Mouse (Mus musculus): ENCODE measurements around the gene Camk2b. TPM values are rescaled to one million over a fixed set of nuclear protein-coding genes. Genes with fewer than 3 reads are reported as not detected.
A peak's percentile ranks its signal among the peaks of the same experiment; 100 is the strongest.

The Camk2b gene
- polyA plus RNA-seq, 1 experiment from 2014 or later, result 3.6 TPM

- H3K4me1 ChIP-seq (replicated peaks), result 0 out of 2 replicates have a peak, but pooled peaks cover 3% of the 10 kb centered on the region
- H3K27me3 ChIP-seq (ENCODE audit: insufficient read depth, poor library complexity, severe bottlenecking), result no peaks in the 10 kb centered on the region
Observed at GRCm38 (mm10) chr11:5988126-5988525, 78.0 kb downstream of the Camk2b start.

GRCm38 (mm10) chr11:5983629-5984028 is 82.5 kb downstream of the Camk2b start:
- Histone ChIP-seq H3K4me3 (no peak overlapping the region), H3K27me3 (ENCODE audit: insufficient read depth, poor library complexity, severe bottlenecking) (no peaks in the 10 kb centered on the region), H3K27ac (no peak overlapping the region), H3K4me1 (replicated peaks) (peaks cover 10% of the 10 kb centered on the region; the same call in 1 of the 2 replicates), H3K9me3 (no peaks in the 10 kb centered on the region), H3K36me3 (no peaks in the 10 kb centered on the region)
- DNase-seq (ENCODE audit: low spot score), result no peak
- WGBS, result 92% methylated on average over 5 of the region's 5 CpGs

More at GRCm38 (mm10) chr11:5988126-5988525, 78.0 kb downstream of the Camk2b start:
- Histone ChIP-seq H3K9me3 (no peaks in the 10 kb centered on the region), H3K4me3 (no peak overlapping the region), H3K27ac (no peak overlapping the region), H3K36me3 (no peaks in the 10 kb centered on the region)
- no peak for DNase-seq (ENCODE audit: low spot score)
- 84% methylated on average over 10 of the region's 10 CpGs for WGBS

GRCm38 (mm10) chr11:5981323-5981722 is 84.8 kb downstream of the Camk2b start:
- 90% methylated on average over 7 of the region's 7 CpGs for WGBS
- H3K4me1 ChIP-seq (replicated peaks), result peaks cover 24% of the 10 kb centered on the region
- H3K9me3 ChIP-seq, result no peaks in the 10 kb centered on the region
- no peak for DNase-seq (ENCODE audit: low spot score)
- 0 out of 2 replicates have a peak overlapping the region, but pooled peaks have one; percentile 9 for H3K27ac ChIP-seq
- H3K27me3 ChIP-seq (ENCODE audit: insufficient read depth, poor library complexity, severe bottlenecking), result no peaks in the 10 kb centered on the region
- no peak overlapping the region for H3K4me3 ChIP-seq
- H3K36me3 ChIP-seq, result no peaks in the 10 kb centered on the region

- H3K27ac ChIP-seq, result no peak overlapping the region; the same call in 1 of the 2 replicates
- H3K9me3 ChIP-seq, result no peaks in the 10 kb centered on the region
- no peaks in the 10 kb centered on the region for H3K27me3 ChIP-seq (ENCODE audit: insufficient read depth, poor library complexity, severe bottlenecking)
- no peak overlapping the region for H3K4me3 ChIP-seq
- H3K4me1 ChIP-seq (replicated peaks), result peaks cover 31% of the 10 kb centered on the region
- H3K36me3 ChIP-seq, result no peaks in the 10 kb centered on the region
- 65% methylated on average over 8 of the region's 8 CpGs for WGBS
- no peak for DNase-seq (ENCODE audit: low spot score)
Observed at GRCm38 (mm10) chr11:5980561-5980960, 85.6 kb downstream of the Camk2b start.

GRCm38 (mm10) chr11:5980108-5980507 is 86.1 kb downstream of the Camk2b start:
- no peak overlapping the region for H3K27ac ChIP-seq

GRCm38 (mm10) chr11:5979088-5979487 is 87.1 kb downstream of the Camk2b start:
- Histone ChIP-seq H3K4me1 (replicated peaks) (peaks cover 31% of the 10 kb centered on the region), H3K4me3 (no peak overlapping the region), H3K27me3 (ENCODE audit: insufficient read depth, poor library complexity, severe bottlenecking) (no peaks in the 10 kb centered on the region), H3K36me3 (no peaks in the 10 kb centered on the region), H3K27ac (no peak overlapping the region), H3K9me3 (no peaks in the 10 kb centered on the region)
- WGBS, result 91% methylated on average over 7 of the region's 7 CpGs
- no peak for DNase-seq (ENCODE audit: low spot score)

More at GRCm38 (mm10) chr11:5980108-5980507, 86.1 kb downstream of the Camk2b start:
- no peaks in the 10 kb centered on the region for H3K27me3 ChIP-seq (ENCODE audit: insufficient read depth, poor library complexity, severe bottlenecking)
- no peaks in the 10 kb centered on the region for H3K9me3 ChIP-seq
- H3K4me3 ChIP-seq, result no peak overlapping the region
- 90% methylated on average over 2 of the region's 2 CpGs for WGBS
- peaks cover 31% of the 10 kb centered on the region for H3K4me1 ChIP-seq (replicated peaks)
- H3K36me3 ChIP-seq, result no peaks in the 10 kb centered on the region
- no peak for DNase-seq (ENCODE audit: low spot score)

GRCm38 (mm10) chr11:5976106-5976505 is 90.1 kb downstream of the Camk2b start:
- Histone ChIP-seq H3K4me3 (no peak overlapping the region), H3K36me3 (peaks cover 9% of the 10 kb centered on the region), H3K27me3 (ENCODE audit: insufficient read depth, poor library complexity, severe bottlenecking) (peaks cover 3% of the 10 kb centered on the region; the same call in 1 of the 2 replicates), H3K4me1 (replicated peaks) (peaks cover 55% of the 10 kb centered on the region), H3K9me3 (no peaks in the 10 kb centered on the region), H3K27ac (peak overlapping the region; percentile 9; the same call in 1 of the 2 replicates)
- WGBS, result 21% methylated on average over 9 of the region's 9 CpGs
- DNase-seq (ENCODE audit: low spot score), result peak; percentile 13

- Histone ChIP-seq H3K36me3 (peaks cover 18% of the 10 kb centered on the region), H3K27me3 (ENCODE audit: insufficient read depth, poor library complexity, severe bottlenecking) (peaks cover 3% of the 10 kb centered on the region; the same call in 1 of the 2 replicates), H3K27ac (no peak overlapping the region), H3K4me1 (replicated peaks) (peaks cover 49% of the 10 kb centered on the region), H3K4me3 (no peak overlapping the region), H3K9me3 (no peaks in the 10 kb centered on the region)
- DNase-seq (ENCODE audit: low spot score), result no peak
- 65% methylated on average over 2 of the region's 2 CpGs for WGBS
Observed at GRCm38 (mm10) chr11:5975068-5975467, 91.1 kb downstream of the Camk2b start.

GRCm38 (mm10) chr11:5974053-5974452 is 92.1 kb downstream of the Camk2b start:
- H3K4me3 ChIP-seq, result no peak overlapping the region
- peaks cover 49% of the 10 kb centered on the region for H3K4me1 ChIP-seq (replicated peaks)
- no peak for DNase-seq (ENCODE audit: low spot score)
- H3K9me3 ChIP-seq, result no peaks in the 10 kb centered on the region
- peaks cover 3% of the 10 kb centered on the region; the same call in 1 of the 2 replicates for H3K27me3 ChIP-seq (ENCODE audit: insufficient read depth, poor library complexity, severe bottlenecking)
- 82% methylated on average over 6 of the region's 6 CpGs for WGBS
- H3K36me3 ChIP-seq, result peaks cover 27% of the 10 kb centered on the region
- no peak overlapping the region for H3K27ac ChIP-seq

GRCm38 (mm10) chr11:5973151-5973550 is 93.0 kb downstream of the Camk2b start:
- no peak for DNase-seq (ENCODE audit: low spot score)
- H3K27me3 ChIP-seq (ENCODE audit: insufficient read depth, poor library complexity, severe bottlenecking), result peaks cover 3% of the 10 kb centered on the region; the same call in 1 of the 2 replicates
- no peak overlapping the region for H3K4me3 ChIP-seq
- peaks cover 51% of the 10 kb centered on the region for H3K4me1 ChIP-seq (replicated peaks)
- H3K27ac ChIP-seq, result no peak overlapping the region
- 46% methylated on average over 7 of the region's 7 CpGs for WGBS
- peaks cover 36% of the 10 kb centered on the region for H3K36me3 ChIP-seq
- H3K9me3 ChIP-seq, result no peaks in the 10 kb centered on the region

- WGBS, result 62% methylated on average over 7 of the region's 7 CpGs
- H3K4me3 ChIP-seq, result no peak overlapping the region
Observed at GRCm38 (mm10) chr11:5971202-5971601, 95.0 kb downstream of the Camk2b start.

GRCm38 (mm10) chr11:5968223-5968622 is 97.9 kb downstream of the Camk2b start:
- DNase-seq (ENCODE audit: low spot score), result no peak
- H3K9me3 ChIP-seq, result no peaks in the 10 kb centered on the region
- peaks cover 39% of the 10 kb centered on the region for H3K4me1 ChIP-seq (replicated peaks)
- no peak overlapping the region for H3K4me3 ChIP-seq
- peak overlapping the region; percentile 41; the same call in 1 of the 2 replicates for H3K27ac ChIP-seq
- 69% methylated on average over 6 of the region's 6 CpGs for WGBS
- H3K27me3 ChIP-seq (ENCODE audit: insufficient read depth, poor library complexity, severe bottlenecking), result peaks cover 3% of the 10 kb centered on the region; the same call in 1 of the 2 replicates
- H3K36me3 ChIP-seq, result peaks cover 85% of the 10 kb centered on the region

More at GRCm38 (mm10) chr11:5971202-5971601, 95.0 kb downstream of the Camk2b start:
- peaks cover 55% of the 10 kb centered on the region for H3K36me3 ChIP-seq
- H3K27me3 ChIP-seq (ENCODE audit: insufficient read depth, poor library complexity, severe bottlenecking), result peaks cover 3% of the 10 kb centered on the region; the same call in 1 of the 2 replicates
- peaks cover 52% of the 10 kb centered on the region for H3K4me1 ChIP-seq (replicated peaks)
- 0 out of 2 replicates have a peak overlapping the region, but pooled peaks have one; percentile 29 for H3K27ac ChIP-seq
- DNase-seq (ENCODE audit: low spot score), result no peak
- H3K9me3 ChIP-seq, result no peaks in the 10 kb centered on the region

GRCm38 (mm10) chr11:5966751-5967150 is 99.4 kb downstream of the Camk2b start:
- no peaks in the 10 kb centered on the region for H3K9me3 ChIP-seq
- 92% methylated on average over 3 of the region's 3 CpGs for WGBS

More at GRCm38 (mm10) chr11:5966751-5967150, 99.4 kb downstream of the Camk2b start:
- no peak for DNase-seq (ENCODE audit: low spot score)
- Histone ChIP-seq H3K27me3 (ENCODE audit: insufficient read depth, poor library complexity, severe bottlenecking) (no peaks in the 10 kb centered on the region; the same call in 1 of the 2 replicates), H3K36me3 (peaks cover 95% of the 10 kb centered on the region), H3K27ac (no peak overlapping the region), H3K4me1 (replicated peaks) (peaks cover 24% of the 10 kb centered on the region), H3K4me3 (no peak overlapping the region)
